Mouse (Mus musculus): ENCODE data around the gene Myo5c. TPM values are rescaled to one million over a fixed set of nuclear protein-coding genes. Genes with fewer than 3 reads are reported as not detected.

Myo5c gene
- total and polyA plus RNA-seq, 2 experiments from 2014 or later = 0.26 to 0.30 TPM

DNA sequence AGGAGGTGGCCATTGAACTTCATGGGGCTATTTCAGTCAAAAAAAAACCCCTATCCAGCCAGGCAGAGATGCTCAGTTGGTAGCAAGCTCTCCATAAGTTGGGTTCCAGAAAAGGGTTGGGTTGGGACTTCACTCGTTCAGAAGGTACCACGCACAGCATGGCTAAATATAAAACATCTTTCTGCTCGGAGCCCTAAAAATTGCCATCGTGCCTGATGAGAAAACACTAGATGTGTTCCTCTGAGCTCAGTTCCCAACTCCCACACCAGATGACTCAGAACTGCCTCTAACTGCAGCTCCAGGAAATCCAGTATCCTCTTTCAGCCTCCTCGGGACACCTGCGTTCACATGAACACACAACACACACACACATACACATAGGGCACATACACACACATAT is 106.2 kb downstream of the Myo5c start:
- no peak for DNase-seq (ENCODE audit: low spot score)
- Histone ChIP-seq H3K36me3 (ENCODE audit: insufficient read depth, low read length) (peaks cover 63% of the 10 kb centered on the region), H3K4me3 (ENCODE audit: low read length) (no peak overlapping the region), H3K9me3 (ENCODE audit: low read length) (no peaks in the 10 kb centered on the region), H3K9ac (replicated peaks; ENCODE audit: low read length) (no peak overlapping the region), H3K4me2 (ENCODE audit: low read depth, low read length) (no peak overlapping the region), H3K4me1 (ENCODE audit: insufficient read depth, low read length) (no peaks in the 10 kb centered on the region), H3K27ac (no peak overlapping the region), H3K27me3 (ENCODE audit: insufficient read depth, low read length) (no peaks in the 10 kb centered on the region)
- TF ChIP-seq CTCF (IDR thresholded peaks at IDR 0.05; ENCODE audit: low read depth) = no peak
- no peak for ATAC-seq
- WGBS = 93% methylated on average over 6 of the region's 6 CpGs

- H3K9me3 ChIP-seq (ENCODE audit: low read length) = no peaks in the 10 kb centered on the region
- H3K4me2 ChIP-seq (ENCODE audit: low read depth, low read length) = no peak overlapping the region
- no peak for ATAC-seq
- no peak for DNase-seq (ENCODE audit: low spot score)
- no peak overlapping the region for H3K9ac ChIP-seq (replicated peaks; ENCODE audit: low read length)
- no peaks in the 10 kb centered on the region for H3K27me3 ChIP-seq (ENCODE audit: insufficient read depth, low read length)
- H3K36me3 ChIP-seq (ENCODE audit: insufficient read depth, low read length) = peaks cover 56% of the 10 kb centered on the region
- H3K4me1 ChIP-seq (ENCODE audit: insufficient read depth, low read length) = no peaks in the 10 kb centered on the region
- no peak for TF ChIP-seq CTCF (IDR thresholded peaks at IDR 0.05; ENCODE audit: low read depth)
- H3K27ac ChIP-seq = no peak overlapping the region
- 94% methylated on average over 4 of the region's 4 CpGs for WGBS
- H3K4me3 ChIP-seq (ENCODE audit: low read length) = no peak overlapping the region
Measured at GRCm38 (mm10) chr9:75342433-75342832, 110.6 kb downstream of the Myo5c start.

- no peak within 1 kb of the TSS for H3K4me2 ChIP-seq (ENCODE audit: low read depth, low read length)
- no peak for TF ChIP-seq CTCF (IDR thresholded peaks at IDR 0.05; ENCODE audit: low read depth)
- no peaks in the 10 kb centered on the region for H3K4me1 ChIP-seq (ENCODE audit: insufficient read depth, low read length)
- no peak for DNase-seq (ENCODE audit: low spot score)
- no peak within 1 kb of the TSS for H3K4me3 ChIP-seq (ENCODE audit: low read length)
- 92% methylated on average over 5 of the region's 5 CpGs for WGBS
- no peaks in the 10 kb centered on the region for H3K9me3 ChIP-seq (ENCODE audit: low read length)
- no peaks in the 10 kb centered on the region for H3K27me3 ChIP-seq (ENCODE audit: insufficient read depth, low read length)
- no peak for ATAC-seq
- H3K9ac ChIP-seq (replicated peaks; ENCODE audit: low read length) = no peak within 1 kb of the TSS
- no peak within 1 kb of the TSS for H3K27ac ChIP-seq
- H3K36me3 ChIP-seq (ENCODE audit: insufficient read depth, low read length) = peaks cover 30% of the 10 kb centered on the region
Measured at GRCm38 (mm10) chr9:75347458-75347857, 115.6 kb downstream of the Myo5c start, which contains the start of gene Bcl2l10. Gene Bcl2l10 (plus strand): TSS chr9:75347758.

DNA sequence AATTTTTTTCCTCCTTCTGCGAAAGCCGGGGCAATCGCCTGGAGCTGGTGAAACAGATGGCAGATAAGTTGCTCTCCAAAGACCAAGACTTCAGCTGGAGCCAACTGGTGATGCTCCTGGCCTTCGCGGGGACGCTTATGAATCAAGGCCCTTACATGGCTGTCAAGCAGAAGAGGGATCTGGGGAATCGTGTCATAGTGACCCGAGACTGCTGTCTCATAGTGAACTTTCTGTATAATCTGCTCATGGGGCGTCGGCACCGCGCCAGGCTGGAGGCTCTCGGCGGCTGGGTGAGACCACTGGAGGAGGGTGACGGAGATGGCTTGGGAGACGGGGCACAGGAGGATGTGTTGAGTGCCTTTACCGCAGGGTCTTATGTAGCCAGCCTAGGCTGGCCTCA is 116.2 kb downstream of the Myo5c start:
- Histone ChIP-seq H3K4me3 (ENCODE audit: low read length) (no peak overlapping the region), H3K9me3 (ENCODE audit: low read length) (no peaks in the 10 kb centered on the region), H3K27me3 (ENCODE audit: insufficient read depth, low read length) (no peaks in the 10 kb centered on the region), H3K27ac (no peak overlapping the region), H3K4me2 (ENCODE audit: low read depth, low read length) (no peak overlapping the region), H3K4me1 (ENCODE audit: insufficient read depth, low read length) (no peaks in the 10 kb centered on the region), H3K9ac (replicated peaks; ENCODE audit: low read length) (no peak overlapping the region), H3K36me3 (ENCODE audit: insufficient read depth, low read length) (peaks cover 29% of the 10 kb centered on the region)
- DNase-seq (ENCODE audit: low spot score) = no peak
- TF ChIP-seq CTCF (IDR thresholded peaks at IDR 0.05; ENCODE audit: low read depth) = no peak
- no peak for ATAC-seq
- WGBS = 87% methylated on average over 17 of the region's 17 CpGs

DNA sequence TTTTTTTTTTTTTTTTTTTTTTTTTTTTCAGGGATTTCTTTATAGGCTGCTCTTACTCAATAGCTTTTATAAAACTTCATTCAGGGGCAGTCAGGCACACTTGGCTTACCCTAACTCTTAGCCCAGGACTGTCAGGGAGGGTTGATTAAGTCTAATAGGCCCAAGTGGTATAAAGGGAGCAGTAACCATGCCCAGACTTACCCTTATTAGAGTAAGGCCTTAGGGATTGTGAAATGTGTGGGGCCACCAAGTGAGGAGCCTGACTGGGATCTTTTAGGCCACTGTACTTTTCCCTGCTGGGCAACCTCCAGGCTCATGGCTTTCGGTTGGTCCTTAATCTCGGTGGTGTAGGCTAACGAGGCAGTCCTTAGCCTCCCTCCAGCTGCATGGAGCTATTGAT is 116.8 kb downstream of the Myo5c start:
- H3K9me3 ChIP-seq (ENCODE audit: low read length) = no peaks in the 10 kb centered on the region
- peaks cover 23% of the 10 kb centered on the region; the same call in 1 of the 2 replicates for H3K36me3 ChIP-seq (ENCODE audit: insufficient read depth, low read length)
- no peak overlapping the region for H3K4me2 ChIP-seq (ENCODE audit: low read depth, low read length)
- H3K4me1 ChIP-seq (ENCODE audit: insufficient read depth, low read length) = no peaks in the 10 kb centered on the region
- no peak for ATAC-seq
- no peak overlapping the region for H3K27ac ChIP-seq
- no peaks in the 10 kb centered on the region for H3K27me3 ChIP-seq (ENCODE audit: insufficient read depth, low read length)
- no peak for TF ChIP-seq CTCF (IDR thresholded peaks at IDR 0.05; ENCODE audit: low read depth)
- no peak overlapping the region for H3K9ac ChIP-seq (replicated peaks; ENCODE audit: low read length)
- no peak overlapping the region for H3K4me3 ChIP-seq (ENCODE audit: low read length)
- DNase-seq (ENCODE audit: low spot score) = no peak
- 61% methylated on average over 3 of the region's 3 CpGs for WGBS

DNA sequence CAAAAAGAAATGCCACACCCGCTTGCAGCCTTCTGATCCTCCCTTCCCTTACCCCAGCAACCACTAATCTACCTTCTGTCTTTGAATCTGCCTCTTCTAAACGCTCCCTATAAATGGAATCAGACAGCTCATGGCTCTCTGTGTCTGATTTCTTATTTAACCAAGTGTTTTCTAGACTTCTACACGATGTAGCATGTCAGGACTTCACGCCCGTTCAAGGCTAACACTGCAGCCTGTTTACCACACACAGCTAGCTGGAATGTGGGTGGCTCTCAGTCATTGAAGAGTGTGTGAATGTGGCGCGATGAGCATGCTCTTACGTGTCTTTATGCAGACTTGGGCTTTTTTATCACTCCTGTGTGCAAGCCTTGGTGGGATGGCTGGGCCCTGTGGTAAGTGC is 121.3 kb downstream of the Myo5c start:
- no peak for TF ChIP-seq CTCF (IDR thresholded peaks at IDR 0.05; ENCODE audit: low read depth)
- no peak overlapping the region for H3K4me2 ChIP-seq (ENCODE audit: low read depth, low read length)
- H3K27me3 ChIP-seq (ENCODE audit: insufficient read depth, low read length) = no peaks in the 10 kb centered on the region
- ATAC-seq = no peak
- no peak for DNase-seq (ENCODE audit: low spot score)
- no peaks in the 10 kb centered on the region for H3K9me3 ChIP-seq (ENCODE audit: low read length)
- no peak overlapping the region for H3K27ac ChIP-seq
- 72% methylated on average over 8 of the region's 8 CpGs for WGBS
- H3K36me3 ChIP-seq (ENCODE audit: insufficient read depth, low read length) = no peaks in the 10 kb centered on the region
- H3K4me3 ChIP-seq (ENCODE audit: low read length) = no peak overlapping the region
- H3K4me1 ChIP-seq (ENCODE audit: insufficient read depth, low read length) = no peaks in the 10 kb centered on the region
- no peak overlapping the region for H3K9ac ChIP-seq (replicated peaks; ENCODE audit: low read length)

Other genes with a start within 250 kb of the Myo5c start
- 92.5 and 106 TPM in 2 replicates for gene Arpp19, start 194.4 kb upstream of the Myo5c start, total RNA-seq (2014; rRNA removed)
- 204 and 209 TPM in 2 replicates for gene Arpp19, start 194.4 kb upstream of the Myo5c start, polyA plus RNA-seq (2015; fragmentation: Nextera tagmentation; extraction: Ambion mirVana)
- 110 and 122 TPM in 2 replicates for gene Myo5a, start 161.0 kb upstream of the Myo5c start, total RNA-seq (2014; rRNA removed)
- gene Myo5a, start 161.0 kb upstream of the Myo5c start, polyA plus RNA-seq (2015; fragmentation: Nextera tagmentation; extraction: Ambion mirVana) = 39.2 and 42.1 TPM in 2 replicates
- gene Gnb5, start 74.3 kb downstream of the Myo5c start, total RNA-seq (2014; rRNA removed) = 92.1 and 96.0 TPM in 2 replicates
- gene Gnb5, start 74.3 kb downstream of the Myo5c start, polyA plus RNA-seq (2015; fragmentation: Nextera tagmentation; extraction: Ambion mirVana) = 98.6 and 104 TPM in 2 replicates
- 0.73 TPM in 1 of 2 replicates, not detected in the other for gene Bcl2l10, start 115.7 kb downstream of the Myo5c start, total RNA-seq (2014; rRNA removed)
- gene Bcl2l10, start 115.7 kb downstream of the Myo5c start, polyA plus RNA-seq (2015; fragmentation: Nextera tagmentation; extraction: Ambion mirVana) = not detected in 2 replicates
- 149 and 160 TPM in 2 replicates for gene Mapk6, start 178.0 kb downstream of the Myo5c start, total RNA-seq (2014; rRNA removed)
- 95.7 and 109 TPM in 2 replicates for gene Mapk6, start 178.0 kb downstream of the Myo5c start, polyA plus RNA-seq (2015; fragmentation: Nextera tagmentation; extraction: Ambion mirVana)
- gene Leo1, start 209.5 kb downstream of the Myo5c start, total RNA-seq (2014; rRNA removed) = 19.4 and 22.2 TPM in 2 replicates
- gene Leo1, start 209.5 kb downstream of the Myo5c start, polyA plus RNA-seq (2015; fragmentation: Nextera tagmentation; extraction: Ambion mirVana) = 40.8 and 41.2 TPM in 2 replicates